Mouse (Mus musculus) liver, embryonic 15.5 days (tissue): ENCODE measurements around the gene Clpsl2. TPM values are rescaled to one million over a fixed set of nuclear protein-coding genes. Genes with fewer than 3 reads are reported as not detected.
A peak's percentile ranks its signal among the peaks of the same experiment; 100 is the strongest.

ENCODE experiments used
- ATAC-seq: fragments of 200-750 bp; cut with Nextera tagmentation; 2 replicates; pipeline ENCODE4 v1.8.0; 2017; ENCODE audit warnings: moderate number of reproducible peaks, mild to moderate bottlenecking, moderate library complexity; ENCODE audit not compliant: insufficient read depth
- H3K27ac ChIP-seq: fragments of 300-500 bp; sonication (generic); replicated peaks from 2 replicates; pipeline ENCODE4 v1.5.1; 2015; ENCODE audit warnings: mild to moderate bottlenecking, inconsistent platforms
- H3K27me3 ChIP-seq: fragments of 300-500 bp; sonication (generic); 2 replicates; pipeline ENCODE4 v1.6.1; 2015; ENCODE audit warnings: mild to moderate bottlenecking, inconsistent platforms
- H3K36me3 ChIP-seq: fragments of 300-500 bp; sonication (generic); replicated peaks from 2 replicates; pipeline ENCODE4 v1.6.1; 2015; ENCODE audit warnings: moderate library complexity, mild to moderate bottlenecking, inconsistent platforms
- H3K4me1 ChIP-seq: fragments of 300-500 bp; sonication (generic); replicated peaks from 2 replicates; pipeline ENCODE4 v1.6.1; 2015; ENCODE audit warnings: inconsistent platforms
- H3K4me2 ChIP-seq: fragments of 300-500 bp; sonication (generic); 2 replicates; pipeline ENCODE4 v1.6.1; 2015; ENCODE audit warnings: moderate library complexity, mild to moderate bottlenecking, inconsistent platforms
- H3K4me3 ChIP-seq: fragments of 300-500 bp; sonication (generic); replicated peaks from 2 replicates; pipeline ENCODE4 v1.5.1; 2015; ENCODE audit warnings: mild to moderate bottlenecking, inconsistent platforms
- H3K9ac ChIP-seq: fragments of 300-500 bp; sonication (generic); 2 replicates; pipeline ENCODE4 v1.6.1; 2015; ENCODE audit warnings: moderate library complexity, mild to moderate bottlenecking, inconsistent platforms
- H3K9me3 ChIP-seq: fragments of 300-500 bp; sonication (generic); replicated peaks from 2 replicates; pipeline ENCODE4 v1.6.1; 2016; ENCODE audit warnings: inconsistent platforms
- WGBS: fragments of 180-500 bp; shearing (Covaris S2); methylation state at CpG from one replicate; pipeline ENCODE4 v1.1.7; 2015; ENCODE audit warnings: mixed read lengths; ENCODE audit not compliant: insufficient replicate concordance; 5-methylcytosine and 5-hydroxymethylcytosine counted together
- polyA plus RNA-seq: library from polyadenylated mRNA; unstranded; fragments of >200 nt; fragmentation: Nextera tagmentation; extraction: Ambion mirVana; gene quantifications from 2 replicates; pipeline ENCODE4 v1.2.1, GENCODE M21; 2015

Clpsl2 gene
- polyA plus RNA-seq, 1 experiment from 2014 or later = not detected

DNA sequence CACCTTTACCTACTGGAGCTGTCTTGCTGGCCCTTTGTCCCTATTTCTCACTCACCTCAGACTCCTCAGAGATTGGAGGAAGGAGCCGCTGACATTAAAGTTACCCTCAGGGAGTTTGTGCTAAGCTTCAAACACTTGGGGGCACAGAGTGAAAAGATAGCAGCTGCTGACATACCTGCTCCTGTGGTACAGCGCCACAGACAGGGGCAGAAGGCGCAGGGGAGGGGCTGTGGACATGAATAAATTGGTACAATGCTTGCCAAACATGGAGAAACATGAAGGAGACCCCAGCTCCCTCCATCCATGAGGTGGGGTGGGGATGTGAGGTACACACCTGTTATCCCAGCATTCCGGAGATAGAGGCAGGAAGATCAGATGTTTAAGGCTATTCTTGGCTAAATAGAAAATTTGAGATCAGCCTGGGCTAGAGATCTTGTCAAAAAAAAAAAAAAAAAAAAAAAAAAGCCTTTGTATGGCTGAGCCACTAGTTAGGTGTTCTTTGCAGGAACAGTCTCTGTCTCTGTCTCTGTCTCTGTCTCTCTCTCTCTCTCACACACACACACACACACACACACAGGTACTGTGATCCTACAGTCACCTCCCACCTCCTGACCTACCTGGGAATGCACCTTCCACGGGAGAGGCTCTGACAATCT, 28.0 kb upstream of the Clpsl2 start:
- peaks cover 40% of the 10 kb centered on the region for H3K4me1 ChIP-seq
- no peak overlapping the region for H3K27ac ChIP-seq

GRCm38 (mm10) chr17:28521920-28522319, 27.3 kb upstream of the Clpsl2 start:
- H3K36me3 ChIP-seq = no peaks in the 10 kb centered on the region
- WGBS = 41% methylated on average over 6 of the region's 6 CpGs
- H3K4me2 ChIP-seq = peak overlapping the region; percentile 76
- peaks cover 69% of the 10 kb centered on the region for H3K27me3 ChIP-seq
- H3K4me3 ChIP-seq = no peak overlapping the region; the same call in 1 of the 2 replicates
- H3K9ac ChIP-seq = no peak overlapping the region
- no peak for ATAC-seq
- no peaks in the 10 kb centered on the region for H3K9me3 ChIP-seq
- no peak overlapping the region for H3K27ac ChIP-seq
- peaks cover 42% of the 10 kb centered on the region for H3K4me1 ChIP-seq

More for the DNA sequence above, 28.0 kb upstream of the Clpsl2 start:
- Histone ChIP-seq H3K4me3 (no peak overlapping the region), H3K36me3 (no peaks in the 10 kb centered on the region), H3K27me3 (peaks cover 75% of the 10 kb centered on the region), H3K4me2 (no peak overlapping the region), H3K9me3 (no peaks in the 10 kb centered on the region), H3K9ac (no peak overlapping the region)
- 56% methylated on average over 5 of the region's 5 CpGs for WGBS
- no peak for ATAC-seq

GRCm38 (mm10) chr17:28522623-28523354, 26.4 kb upstream of the Clpsl2 start:
- H3K4me1 ChIP-seq = peaks cover 45% of the 10 kb centered on the region
- H3K27me3 ChIP-seq = peaks cover 62% of the 10 kb centered on the region

DNA sequence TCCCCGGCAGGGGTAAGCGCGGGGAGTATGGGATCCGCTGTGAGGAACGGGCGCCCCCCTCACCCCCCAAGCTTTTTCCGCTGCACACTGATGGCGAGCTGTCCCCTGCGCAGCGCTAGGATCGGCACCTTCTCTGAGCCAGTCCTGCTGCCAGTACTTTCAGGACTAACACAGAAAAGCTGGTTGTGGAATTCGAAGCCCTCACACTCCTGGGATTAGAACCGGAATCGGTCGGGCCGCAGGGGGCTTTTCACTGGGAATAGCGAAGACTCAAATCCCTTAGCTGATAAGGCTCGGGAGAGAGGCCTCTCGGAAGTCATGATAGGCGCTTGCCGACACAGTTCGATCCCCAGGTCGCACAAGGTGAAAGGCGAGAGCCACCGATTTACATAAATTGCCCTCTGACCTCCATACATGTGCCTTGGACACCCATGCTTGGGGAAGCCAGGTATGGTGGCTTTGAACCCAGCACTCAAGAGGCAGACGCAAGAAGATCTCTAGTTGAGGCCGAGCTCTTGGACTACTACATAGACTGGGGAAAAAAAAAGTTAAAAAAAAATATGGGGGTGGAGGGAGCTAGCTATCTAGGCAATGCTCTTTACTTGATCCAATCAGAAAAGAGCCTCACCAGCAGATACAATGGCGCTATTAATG, 25.7 kb upstream of the Clpsl2 start:
- peak overlapping the region; percentile 57 for H3K4me3 ChIP-seq
- peaks cover 55% of the 10 kb centered on the region for H3K27me3 ChIP-seq
- H3K9ac ChIP-seq = peak overlapping the region; percentile 52
- H3K4me1 ChIP-seq = peaks cover 42% of the 10 kb centered on the region
- peak; percentile 4; the same call in 1 of the 2 replicates for ATAC-seq
- peak overlapping the region; percentile 80 for H3K27ac ChIP-seq
- 4% methylated on average over 28 of the region's 28 CpGs for WGBS
- H3K9me3 ChIP-seq = no peaks in the 10 kb centered on the region
- no peaks in the 10 kb centered on the region for H3K36me3 ChIP-seq
- peak overlapping the region; percentile 76 for H3K4me2 ChIP-seq

More at GRCm38 (mm10) chr17:28522623-28523354, 26.4 kb upstream of the Clpsl2 start:
- Histone ChIP-seq H3K4me2 (peak overlapping the region; percentile 76), H3K4me3 (peak overlapping the region; percentile 57), H3K9me3 (no peaks in the 10 kb centered on the region), H3K27ac (peak overlapping the region; percentile 80), H3K36me3 (no peaks in the 10 kb centered on the region), H3K9ac (peak overlapping the region; percentile 52)
- under 1% methylated on average over 64 of the region's 66 CpGs for WGBS
- ATAC-seq = peak; percentile 64

DNA sequence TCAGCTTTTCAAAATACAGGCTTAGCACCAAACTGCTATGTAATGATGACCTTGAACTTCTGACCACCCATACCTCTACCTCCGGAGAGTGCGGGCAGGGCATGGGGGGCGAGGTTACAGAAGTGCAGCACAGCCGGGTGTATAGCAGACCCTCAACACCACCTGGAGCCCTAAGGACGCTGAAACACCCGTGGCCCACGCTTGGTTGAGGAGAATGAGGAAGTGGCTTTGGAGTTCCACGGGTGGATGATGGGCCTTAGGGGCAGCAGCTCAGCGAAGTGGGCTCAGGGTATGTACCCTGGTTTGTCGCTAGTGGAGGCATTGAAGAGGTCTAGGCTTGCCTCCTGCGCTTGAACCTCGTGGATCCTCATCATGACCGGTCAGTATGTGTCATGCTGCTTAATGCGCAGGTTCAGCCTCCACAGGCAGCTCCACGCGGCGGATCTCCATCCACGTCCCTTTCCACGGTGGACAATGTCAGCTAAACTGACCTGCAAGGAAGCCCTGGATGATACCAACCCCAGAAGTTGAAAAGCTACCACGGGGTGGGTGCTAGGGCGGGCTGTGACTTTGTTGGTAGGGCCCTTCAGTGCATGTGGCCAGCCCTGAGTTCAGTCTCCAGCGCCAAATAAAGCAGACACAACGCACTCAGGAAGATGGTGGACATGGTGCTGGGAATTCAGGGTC, 25.1 kb upstream of the Clpsl2 start:
- ATAC-seq = no peak
- Histone ChIP-seq H3K9ac (no peak overlapping the region), H3K4me3 (peak overlapping the region; percentile 57), H3K27me3 (peaks cover 49% of the 10 kb centered on the region), H3K4me1 (peaks cover 35% of the 10 kb centered on the region), H3K27ac (peak overlapping the region; percentile 57), H3K9me3 (no peaks in the 10 kb centered on the region), H3K36me3 (no peaks in the 10 kb centered on the region), H3K4me2 (peak overlapping the region; percentile 76)
- WGBS = 54% methylated on average over 23 of the region's 23 CpGs

DNA sequence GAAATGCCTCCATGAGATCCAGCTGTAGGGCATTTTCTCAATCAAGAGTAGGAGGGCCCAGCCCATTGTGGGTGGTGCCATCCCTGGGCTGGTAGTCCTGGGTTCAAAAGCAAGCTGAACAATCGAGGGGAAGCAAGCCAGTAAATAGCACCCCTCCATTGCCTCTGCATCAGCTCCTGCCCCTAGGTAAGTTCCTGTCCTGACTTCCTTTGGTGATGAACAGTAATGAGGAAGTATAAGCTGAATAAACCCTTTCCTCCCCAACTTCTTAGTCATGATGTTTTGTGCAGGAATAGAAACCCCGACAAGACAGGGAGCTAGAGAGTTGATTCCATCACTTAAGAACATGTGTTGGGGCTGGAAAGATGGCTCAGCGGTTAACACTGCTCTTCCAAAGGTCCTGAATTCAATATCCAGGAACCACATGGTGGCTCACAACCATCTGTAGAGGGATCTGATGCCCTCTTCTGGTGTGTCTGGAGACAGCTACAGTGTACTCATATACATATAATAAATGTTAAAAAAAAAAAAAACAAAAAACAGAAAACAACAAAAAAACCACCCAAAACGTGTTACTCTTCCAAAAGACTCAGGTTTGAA, 24.3 kb upstream of the Clpsl2 start:
- H3K4me1 ChIP-seq = peaks cover 33% of the 10 kb centered on the region
- peak overlapping the region; percentile 57 for H3K27ac ChIP-seq
- no peak for ATAC-seq
- peak overlapping the region; percentile 76; the same call in 1 of the 2 replicates for H3K4me2 ChIP-seq
- WGBS = 26% methylated on average over 4 of the region's 4 CpGs
- H3K9ac ChIP-seq = no peak overlapping the region
- H3K27me3 ChIP-seq = peaks cover 46% of the 10 kb centered on the region
- H3K36me3 ChIP-seq = no peaks in the 10 kb centered on the region
- H3K9me3 ChIP-seq = no peaks in the 10 kb centered on the region
- no peak overlapping the region for H3K4me3 ChIP-seq

DNA sequence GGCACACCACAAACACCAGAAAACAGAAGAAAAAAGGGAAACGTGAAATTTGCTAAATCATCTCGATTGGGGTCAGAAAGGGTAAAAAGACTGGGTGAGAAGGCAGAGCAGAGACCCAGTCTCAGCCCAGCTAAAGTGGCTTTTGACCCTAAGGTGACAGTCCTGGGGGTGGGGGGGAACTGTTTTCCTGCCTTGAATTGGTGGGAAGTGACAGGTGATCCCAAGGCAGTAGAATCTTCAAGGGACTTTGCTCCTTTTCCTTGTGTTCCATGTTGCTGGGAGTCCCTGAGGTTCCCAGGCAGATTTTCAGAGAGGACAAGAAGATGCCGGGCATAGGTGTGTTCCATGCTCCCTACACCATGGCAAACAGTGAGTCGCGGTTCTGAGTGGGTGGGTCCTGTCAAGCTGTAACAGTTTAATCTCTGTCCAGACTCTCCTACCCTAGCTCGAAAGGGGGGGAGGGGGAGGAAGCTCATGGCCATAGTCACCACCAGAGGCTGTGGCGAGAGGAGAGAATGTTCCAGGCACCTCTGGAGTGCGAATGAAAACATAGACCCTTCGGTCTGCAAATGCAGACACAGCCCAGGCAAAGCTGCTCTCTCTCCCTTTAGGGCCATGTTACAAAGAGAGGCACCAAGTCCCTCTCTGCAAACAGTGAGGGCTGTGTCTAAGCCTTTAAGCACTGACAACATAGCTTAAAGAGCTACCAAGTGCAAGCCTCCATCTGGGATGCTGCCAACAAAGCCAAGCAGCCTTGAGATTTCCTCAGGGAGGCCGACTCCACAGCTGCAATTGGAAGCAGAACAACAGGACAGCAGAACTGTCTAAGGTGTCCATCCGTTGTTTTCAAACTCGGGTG, 21.8 kb upstream of the Clpsl2 start:
- Histone ChIP-seq H3K27ac (no peak overlapping the region), H3K36me3 (no peaks in the 10 kb centered on the region), H3K4me2 (peak overlapping the region; percentile 19), H3K9me3 (no peaks in the 10 kb centered on the region), H3K4me1 (peaks cover 32% of the 10 kb centered on the region), H3K27me3 (peaks cover 31% of the 10 kb centered on the region), H3K4me3 (no peak overlapping the region), H3K9ac (no peak overlapping the region)
- 22% methylated on average over 12 of the region's 12 CpGs for WGBS
- no peak for ATAC-seq

GRCm38 (mm10) chr17:28528043-28528351, 21.2 kb upstream of the Clpsl2 start:
- H3K9me3 ChIP-seq = no peaks in the 10 kb centered on the region
- no peak overlapping the region for H3K27ac ChIP-seq
- no peaks in the 10 kb centered on the region for H3K36me3 ChIP-seq
- 0 out of 2 replicates have a peak, but pooled peaks have one; percentile 27 for ATAC-seq
- peaks cover 26% of the 10 kb centered on the region for H3K4me1 ChIP-seq
- no peak overlapping the region for H3K9ac ChIP-seq
- H3K4me2 ChIP-seq = peak overlapping the region; percentile 19; the same call in 1 of the 2 replicates
- 1% methylated on average over 6 of the region's 6 CpGs for WGBS
- H3K27me3 ChIP-seq = peaks cover 25% of the 10 kb centered on the region
- H3K4me3 ChIP-seq = no peak overlapping the region

DNA sequence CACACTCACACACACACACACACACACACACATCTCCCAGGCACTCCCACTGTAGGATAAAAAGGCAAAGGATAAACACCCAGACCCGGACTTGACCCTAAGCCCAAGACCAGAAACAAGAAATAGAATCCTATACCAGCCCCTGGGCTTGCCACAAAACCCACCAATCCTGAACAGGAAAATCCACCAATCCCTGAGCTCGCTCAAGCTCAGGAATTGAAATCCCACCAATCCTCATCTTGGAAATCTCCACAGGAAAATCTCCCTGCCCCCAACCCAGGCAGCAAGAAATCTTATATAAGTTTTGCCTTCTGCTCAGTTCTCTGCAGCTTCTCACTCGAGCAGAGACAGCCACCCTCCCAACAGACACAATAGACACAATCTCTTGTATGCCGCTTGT, 20.1 kb upstream of the Clpsl2 start:
- H3K36me3 ChIP-seq = no peaks in the 10 kb centered on the region
- no peak for ATAC-seq
- no peaks in the 10 kb centered on the region for H3K9me3 ChIP-seq
- no peak overlapping the region for H3K9ac ChIP-seq
- 46% methylated on average over 4 of the region's 4 CpGs for WGBS
- H3K4me3 ChIP-seq = no peak overlapping the region
- no peak overlapping the region for H3K27ac ChIP-seq
- H3K4me1 ChIP-seq = peaks cover 25% of the 10 kb centered on the region
- H3K4me2 ChIP-seq = no peak overlapping the region
- peaks cover 14% of the 10 kb centered on the region for H3K27me3 ChIP-seq

DNA sequence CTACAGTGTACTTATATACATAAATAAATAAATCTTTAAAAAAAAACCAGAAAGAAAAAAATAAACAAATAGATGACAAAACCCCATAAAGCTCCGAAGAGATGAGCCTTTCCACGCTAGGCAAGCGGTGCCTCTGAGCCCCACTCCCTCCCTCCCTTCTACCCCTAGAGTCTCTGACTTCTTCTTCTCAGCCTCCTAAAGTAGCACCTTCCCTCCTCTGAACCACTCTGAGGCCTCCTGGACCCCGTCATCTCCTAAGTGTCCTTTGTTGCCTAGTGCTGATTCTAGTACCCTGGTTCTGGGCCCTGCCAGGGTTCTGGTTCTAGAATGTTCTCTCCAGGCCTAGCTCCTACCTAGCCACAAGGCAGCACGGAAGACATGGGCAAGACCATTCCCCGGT, 18.7 kb upstream of the Clpsl2 start, which contains the start of gene Armc12:
TSS of gene Armc12 (plus strand) at position 301 of the 400 bp plus-strand sequence.
- Histone ChIP-seq H3K4me1 (peaks cover 19% of the 10 kb centered on the region), H3K36me3 (no peaks in the 10 kb centered on the region), H3K9me3 (no peaks in the 10 kb centered on the region), H3K4me3 (no peak within 1 kb of the TSS), H3K27ac (no peak within 1 kb of the TSS), H3K4me2 (no peak within 1 kb of the TSS), H3K27me3 (0 out of 2 replicates have a peak, but pooled peaks cover 5% of the 10 kb centered on the region), H3K9ac (no peak within 1 kb of the TSS)
- ATAC-seq = no peak
- WGBS = 70% methylated on average over 6 of the region's 6 CpGs
